Mouse (Mus musculus) cerebellum, adult 2 months (tissue): Measurements from ENCODE around the gene Gps2.

Source experiments
- CTCF ChIP-seq: fragments of 200-500 bp; IDR thresholded peaks from 2 replicates; pipeline ENCODE4 v1.5.1; 2011; ENCODE audit warnings: low read depth, mild to moderate bottlenecking, control low read depth, low read length, moderate library complexity, borderline replicate concordance; ENCODE audit not compliant: insufficient read depth
- POLR2A ChIP-seq: fragments of 200-500 bp; IDR thresholded peaks from 2 replicates; pipeline ENCODE4 v1.6.1; 2011; ENCODE audit warnings: low read length, control low read depth, borderline replicate concordance; ENCODE audit not compliant: insufficient read depth

GRCm38 (mm10) chr11:69930967-69931537 is 17.4 kb downstream of the Gps2 start:
- TF ChIP-seq CTCF (no peak), POLR2A (no peak)
